Mouse (Mus musculus) midbrain, embryonic 11.5 days (tissue): Measurements from ENCODE around the gene Snrnp35. TPM values are rescaled to one million over a fixed set of nuclear protein-coding genes. Genes with fewer than 3 reads are reported as not detected.
"Not testable (repeated sequence)": the region's sequence is repeated elsewhere in the genome, so short reads cannot be mapped to it uniquely, and the experiment has no call there.

Experiments
- ATAC-seq: fragments of 200-750 bp; cut with Nextera tagmentation; 2 replicates; pipeline ENCODE4 v1.8.0; 2017; ENCODE audit warnings: moderate TSS enrichment, moderate library complexity; ENCODE audit not compliant: low FRiP score
- DNase-seq: peaks from one replicate; pipeline ENCODE4 v3.0.0; 2015; ENCODE audit warnings: low spot score; ENCODE audit errors: missing footprints
- H3K27ac ChIP-seq: fragments of 300-500 bp; sonication (generic); 2 replicates; pipeline ENCODE4 v1.5.1; 2014; ENCODE audit warnings: low read depth, low read length
- H3K27me3 ChIP-seq: fragments of 300-500 bp; sonication (generic); 2 replicates; pipeline ENCODE4 v1.6.1; 2014; ENCODE audit warnings: mild to moderate bottlenecking, low read length, moderate library complexity, mixed read lengths; ENCODE audit not compliant: control insufficient read depth, insufficient read depth
- H3K36me3 ChIP-seq: fragments of 300-500 bp; sonication (generic); 2 replicates; pipeline ENCODE4 v1.6.1; 2014; ENCODE audit warnings: mild to moderate bottlenecking, low read length, moderate library complexity, mixed read lengths; ENCODE audit not compliant: control insufficient read depth, insufficient read depth
- H3K4me1 ChIP-seq: fragments of 300-500 bp; sonication (generic); 2 replicates; pipeline ENCODE4 v1.6.1; 2014; ENCODE audit warnings: low read length; ENCODE audit not compliant: control insufficient read depth, insufficient read depth
- H3K4me2 ChIP-seq: fragments of 300-500 bp; sonication (generic); 2 replicates; pipeline ENCODE4 v1.6.1; 2014; ENCODE audit warnings: mild to moderate bottlenecking, moderate library complexity
- H3K4me3 ChIP-seq: fragments of 300-500 bp; sonication (generic); 2 replicates; pipeline ENCODE4 v1.5.1; 2014; ENCODE audit warnings: low read depth, low read length
- H3K9ac ChIP-seq: fragments of 300-500 bp; sonication (generic); 2 replicates; pipeline ENCODE4 v1.6.1; 2014; ENCODE audit warnings: low read length
- H3K9me3 ChIP-seq: fragments of 300-500 bp; sonication (generic); 2 replicates; pipeline ENCODE4 v1.6.1; 2016; ENCODE audit warnings: low read length; ENCODE audit not compliant: control insufficient read depth
- WGBS: fragments of 180-500 bp; shearing (Covaris S2); extraction: QIAGEN DNeasy Blood & Tissue Kit; methylation state at CpG from one replicate; pipeline ENCODE4 v1.1.7; 2014; 5-methylcytosine and 5-hydroxymethylcytosine counted together
- polyA plus RNA-seq: library from polyadenylated mRNA; unstranded; fragments of >200 nt; fragmentation: Nextera tagmentation; extraction: Ambion mirVana; gene quantifications from 2 replicates; pipeline ENCODE4 v1.2.1, GENCODE M21; 2014

Gene Snrnp35
- polyA plus RNA-seq, 1 experiment from 2014 or later = 17.3 TPM

DNA sequence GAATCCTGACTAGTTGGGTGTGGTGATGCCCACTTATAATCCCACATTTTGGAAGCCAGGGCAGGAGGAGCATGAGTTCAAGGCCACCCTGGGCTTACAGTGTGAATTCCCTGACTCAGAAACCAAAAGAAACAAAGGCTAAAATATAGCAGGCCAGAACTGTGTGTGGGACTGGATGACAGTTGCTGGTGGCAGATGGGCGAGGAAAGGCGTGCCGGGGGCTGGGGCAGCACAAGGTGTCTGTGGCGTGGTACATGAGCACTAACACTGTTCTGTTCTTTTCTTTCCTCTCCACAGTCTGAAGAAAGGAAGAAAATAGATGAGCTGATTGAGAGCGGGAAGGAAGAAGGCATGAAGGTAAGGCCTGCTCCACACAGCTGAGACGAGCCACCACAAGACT is 26.2 kb upstream of the Snrnp35 start:
- Histone ChIP-seq H3K4me2 (no peak overlapping the region), H3K27me3 (no peaks in the 10 kb centered on the region), H3K4me3 (no peak overlapping the region), H3K9ac (no peak overlapping the region), H3K36me3 (peaks cover 48% of the 10 kb centered on the region), H3K9me3 (no peaks in the 10 kb centered on the region), H3K27ac (no peak overlapping the region), H3K4me1 (no peaks in the 10 kb centered on the region)
- no peak for ATAC-seq
- DNase-seq = no peak
- 90% methylated on average over 6 of the region's 6 CpGs for WGBS

DNA sequence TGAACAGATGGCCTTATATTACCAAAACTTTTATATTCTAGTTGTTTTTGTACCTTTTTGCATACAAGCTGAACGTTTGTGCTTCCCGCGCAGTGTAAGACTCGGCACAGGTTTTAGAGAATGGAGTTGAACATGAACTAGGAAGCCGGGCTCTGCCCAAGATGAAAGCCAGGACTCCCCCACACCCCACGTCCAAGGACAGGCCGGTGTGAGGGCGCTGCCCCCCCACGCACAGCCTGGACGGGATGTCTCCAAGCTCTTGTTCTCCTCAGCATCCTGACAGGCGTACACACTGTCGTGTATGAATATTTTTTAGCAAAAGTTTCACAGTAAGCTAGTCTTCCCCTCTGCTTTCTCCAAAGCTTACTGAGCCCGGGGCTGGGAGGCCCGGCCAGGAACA is 22.0 kb upstream of the Snrnp35 start:
- not testable (repeated sequence) for H3K27ac ChIP-seq, DNase-seq, H3K9ac ChIP-seq, H3K4me2 ChIP-seq, H3K4me1 ChIP-seq, H3K9me3 ChIP-seq, H3K27me3 ChIP-seq, ATAC-seq, H3K4me3 ChIP-seq
- 94% methylated on average over 14 of the region's 14 CpGs for WGBS
- peaks cover 41% of the 10 kb centered on the region for H3K36me3 ChIP-seq

GRCm38 (mm10) chr5:124462297-124463025 is 20.5 kb upstream of the Snrnp35 start:
- 92% methylated on average over 8 of the region's 8 CpGs for WGBS
- no peaks in the 10 kb centered on the region for H3K9me3 ChIP-seq
- H3K27me3 ChIP-seq = no peaks in the 10 kb centered on the region
- ATAC-seq (no peak), DNase-seq (no peak)
- H3K9ac ChIP-seq = no peak overlapping the region
- no peak overlapping the region for H3K4me3 ChIP-seq
- H3K4me2 ChIP-seq = no peak overlapping the region
- no peak overlapping the region for H3K27ac ChIP-seq
- no peaks in the 10 kb centered on the region for H3K4me1 ChIP-seq
- peaks cover 28% of the 10 kb centered on the region for H3K36me3 ChIP-seq

DNA sequence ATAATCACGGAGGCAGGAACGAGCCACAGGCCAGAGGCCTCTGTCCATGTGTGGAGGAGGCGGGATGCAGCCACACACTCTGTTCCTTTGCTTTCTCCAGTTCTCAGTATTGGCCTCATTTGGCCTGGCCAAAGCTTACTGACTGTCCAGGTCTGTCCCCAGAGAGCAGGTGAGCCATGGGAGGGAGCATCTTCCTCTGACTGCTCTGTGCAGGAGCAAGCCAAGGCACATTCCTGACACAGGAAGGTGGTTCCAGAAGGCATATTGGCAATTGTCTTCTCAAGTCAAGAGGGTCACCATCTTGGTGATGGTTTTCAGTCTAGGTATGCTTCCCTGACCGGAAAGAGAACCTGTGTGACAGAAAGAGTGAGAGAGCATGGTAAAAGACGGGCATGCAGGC is 19.5 kb upstream of the Snrnp35 start:
- Histone ChIP-seq H3K4me3 (no peak overlapping the region), H3K4me2 (no peak overlapping the region), H3K27me3 (no peaks in the 10 kb centered on the region), H3K9ac (no peak overlapping the region), H3K27ac (no peak overlapping the region), H3K36me3 (peaks cover 23% of the 10 kb centered on the region), H3K9me3 (no peaks in the 10 kb centered on the region), H3K4me1 (no peaks in the 10 kb centered on the region)
- ATAC-seq = no peak
- no peak for DNase-seq
- 92% methylated on average over 5 of the region's 5 CpGs for WGBS

GRCm38 (mm10) chr5:124464905-124465304 is 18.0 kb upstream of the Snrnp35 start:
- H3K27ac ChIP-seq = no peak overlapping the region

DNA sequence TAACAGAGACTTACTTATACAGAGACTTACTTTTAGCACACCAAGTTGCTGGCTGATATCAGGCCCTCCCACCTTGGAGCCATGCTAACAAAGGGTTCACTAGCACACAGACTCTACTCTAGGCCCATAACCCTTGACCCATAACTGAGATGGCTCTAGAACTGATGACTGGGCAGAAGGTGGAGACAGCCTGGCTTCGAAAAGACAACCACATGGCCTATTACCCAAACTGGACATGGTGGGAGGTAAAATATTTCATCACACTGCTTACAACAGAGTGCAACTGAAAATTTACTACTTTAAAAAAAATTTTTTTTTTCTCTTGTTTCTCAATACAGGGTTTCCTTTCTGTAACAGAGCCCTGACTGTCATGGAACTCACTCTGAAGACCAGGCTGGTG is 15.2 kb upstream of the Snrnp35 start:
- Histone ChIP-seq H3K9ac (no peak overlapping the region), H3K4me3 (no peak overlapping the region), H3K27ac (no peak overlapping the region), H3K36me3 (peaks cover 5% of the 10 kb centered on the region), H3K4me1 (no peaks in the 10 kb centered on the region), H3K9me3 (no peaks in the 10 kb centered on the region), H3K27me3 (no peaks in the 10 kb centered on the region), H3K4me2 (no peak overlapping the region)
- DNase-seq (no peak), ATAC-seq (no peak)
- WGBS = 91% methylated on average over 1 of the region's 1 CpGs

More at GRCm38 (mm10) chr5:124464905-124465304, 18.0 kb upstream of the Snrnp35 start:
- H3K4me2 ChIP-seq = no peak overlapping the region
- H3K36me3 ChIP-seq = peaks cover 17% of the 10 kb centered on the region
- no peak for ATAC-seq
- no peaks in the 10 kb centered on the region for H3K9me3 ChIP-seq
- DNase-seq = no peak
- no peaks in the 10 kb centered on the region for H3K27me3 ChIP-seq
- H3K4me1 ChIP-seq = no peaks in the 10 kb centered on the region
- H3K9ac ChIP-seq = no peak overlapping the region
- H3K4me3 ChIP-seq = no peak overlapping the region

GRCm38 (mm10) chr5:124468365-124468764 is 14.6 kb upstream of the Snrnp35 start:
- 95% methylated on average over 7 of the region's 7 CpGs for WGBS
- DNase-seq = no peak

GRCm38 (mm10) chr5:124469486-124469885 is 13.4 kb upstream of the Snrnp35 start:
- H3K4me2 ChIP-seq = no peak overlapping the region
- no peak overlapping the region for H3K27ac ChIP-seq
- WGBS = 94% methylated on average over 6 of the region's 6 CpGs
- H3K36me3 ChIP-seq = no peaks in the 10 kb centered on the region
- DNase-seq = no peak
- no peaks in the 10 kb centered on the region for H3K27me3 ChIP-seq
- ATAC-seq = no peak
- no peaks in the 10 kb centered on the region for H3K9me3 ChIP-seq
- no peak overlapping the region for H3K9ac ChIP-seq
- H3K4me3 ChIP-seq = no peak overlapping the region
- H3K4me1 ChIP-seq = no peaks in the 10 kb centered on the region

More at GRCm38 (mm10) chr5:124468365-124468764, 14.6 kb upstream of the Snrnp35 start:
- no peak overlapping the region for H3K9ac ChIP-seq
- no peaks in the 10 kb centered on the region for H3K4me1 ChIP-seq
- H3K4me3 ChIP-seq = no peak overlapping the region
- ATAC-seq = no peak
- no peaks in the 10 kb centered on the region for H3K9me3 ChIP-seq
- H3K36me3 ChIP-seq = peaks cover 4% of the 10 kb centered on the region; the same call in 1 of the 2 replicates
- no peak overlapping the region for H3K27ac ChIP-seq
- H3K27me3 ChIP-seq = no peaks in the 10 kb centered on the region
- H3K4me2 ChIP-seq = no peak overlapping the region

GRCm38 (mm10) chr5:124470591-124471171 is 12.3 kb upstream of the Snrnp35 start:
- H3K4me3 ChIP-seq = no peak overlapping the region
- DNase-seq (no peak), ATAC-seq (no peak)
- no peaks in the 10 kb centered on the region for H3K4me1 ChIP-seq
- no peaks in the 10 kb centered on the region for H3K36me3 ChIP-seq
- 84% methylated on average over 6 of the region's 6 CpGs for WGBS
- H3K9ac ChIP-seq = no peak overlapping the region
- H3K27ac ChIP-seq = no peak overlapping the region
- H3K27me3 ChIP-seq = no peaks in the 10 kb centered on the region
- H3K4me2 ChIP-seq = no peak overlapping the region
- H3K9me3 ChIP-seq = no peaks in the 10 kb centered on the region
